Mouse (Mus musculus): ENCODE results near the gene Sox5. TPM values are rescaled to one million over a fixed set of nuclear protein-coding genes. Genes with fewer than 3 reads are reported as not detected.

The Sox5 gene
- polyA plus RNA-seq, 1 experiment from 2014 or later = 43.3 TPM

DNA sequence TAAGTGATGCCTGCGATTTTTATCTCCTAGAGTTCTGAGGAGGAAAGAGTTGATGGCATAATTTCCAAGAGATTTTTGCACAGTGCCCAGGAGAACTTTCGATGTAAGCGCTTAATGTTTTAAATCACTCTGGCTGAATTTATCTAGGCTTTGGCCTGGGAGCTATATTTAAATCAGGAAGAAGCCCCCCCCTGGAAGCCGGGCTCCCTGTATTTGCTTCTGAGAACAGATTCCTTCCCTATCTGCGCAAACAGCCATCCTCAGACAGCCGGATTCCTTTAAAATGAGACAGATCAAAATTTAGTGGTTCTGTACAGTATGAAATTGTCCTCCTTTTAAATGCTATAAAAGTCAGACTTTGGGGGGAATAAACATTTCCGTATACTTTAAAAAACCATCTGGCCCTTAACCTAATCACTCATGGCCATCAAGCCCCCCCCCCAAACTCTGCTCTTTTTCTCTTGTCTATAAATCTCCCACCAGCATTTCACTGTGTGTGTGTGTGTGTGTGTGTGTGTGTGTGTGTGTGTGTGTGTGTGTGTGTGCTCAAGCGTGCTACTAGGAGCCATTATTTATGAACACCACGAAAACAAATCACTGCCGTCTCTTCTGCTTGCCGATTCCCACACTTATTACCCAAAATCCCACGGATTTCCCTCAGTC is 1.7 kb downstream of the Sox5 start:
- H3K4me3 ChIP-seq (ENCODE audit: low read depth, low read length) = peak overlapping the region; percentile 79; the same call in 1 of the 2 replicates
- no peak overlapping the region for H3K9ac ChIP-seq (ENCODE audit: low read depth, low read length)
- peak overlapping the region; percentile 98 for H3K4me2 ChIP-seq (ENCODE audit: low read length)

DNA sequence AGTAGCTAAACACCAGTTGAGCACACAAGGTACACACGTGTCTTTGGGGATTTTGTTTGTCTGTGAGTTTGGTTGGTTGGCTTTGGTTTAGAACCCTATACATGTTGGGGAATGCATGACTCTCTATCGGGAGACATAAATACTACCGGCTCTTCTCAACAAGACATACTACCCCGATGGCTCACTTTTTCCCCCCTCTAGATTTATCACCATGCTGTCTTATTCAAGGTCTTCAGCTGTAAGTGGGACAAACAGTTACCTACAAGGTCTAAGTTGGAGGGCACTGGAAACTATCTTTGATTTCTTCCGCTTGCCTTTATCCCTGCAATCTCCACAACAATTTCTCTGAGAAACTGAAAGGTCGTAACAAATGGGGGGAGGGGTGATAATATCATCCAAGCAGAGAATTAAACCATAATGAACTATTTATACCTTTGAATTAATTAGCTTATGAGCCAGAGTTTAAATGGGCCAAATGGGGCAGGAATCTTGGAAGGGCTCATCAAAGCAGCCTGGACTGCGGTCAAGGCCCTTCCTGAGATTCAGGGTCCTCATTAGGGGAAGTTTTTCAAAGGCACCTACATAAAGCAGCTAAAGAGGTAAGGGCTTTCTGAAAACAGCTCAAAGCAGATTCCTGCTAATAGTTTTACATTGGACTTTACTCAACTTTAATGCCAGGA is 4.3 kb downstream of the Sox5 start:
- Histone ChIP-seq H3K9me3 (replicated peaks; ENCODE audit: control insufficient read depth, low read length, poor library complexity, severe bottlenecking) (no peaks in the 10 kb centered on the region), H3K27me3 (ENCODE audit: control insufficient read depth, insufficient read depth, low read depth, low read length) (no peaks in the 10 kb centered on the region), H3K27ac (ENCODE audit: low read length) (no peak overlapping the region), H3K4me1 (ENCODE audit: control insufficient read depth, insufficient read depth, low read length) (peaks cover 15% of the 10 kb centered on the region), H3K9ac (ENCODE audit: low read depth, low read length) (no peak overlapping the region), H3K4me2 (ENCODE audit: low read length) (no peak overlapping the region), H3K36me3 (ENCODE audit: control insufficient read depth, insufficient read depth, low read length) (no peaks in the 10 kb centered on the region), H3K4me3 (ENCODE audit: low read depth, low read length) (no peak overlapping the region)
- ATAC-seq = no peak
- 90% methylated on average over 7 of the region's 7 CpGs for WGBS

More for the DNA sequence above, 1.7 kb downstream of the Sox5 start:
- Histone ChIP-seq H3K27ac (ENCODE audit: low read length) (no peak overlapping the region), H3K9me3 (replicated peaks; ENCODE audit: control insufficient read depth, low read length, poor library complexity, severe bottlenecking) (no peaks in the 10 kb centered on the region), H3K4me1 (ENCODE audit: control insufficient read depth, insufficient read depth, low read length) (peaks cover 22% of the 10 kb centered on the region), H3K36me3 (ENCODE audit: control insufficient read depth, insufficient read depth, low read length) (no peaks in the 10 kb centered on the region), H3K27me3 (ENCODE audit: control insufficient read depth, insufficient read depth, low read depth, low read length) (no peaks in the 10 kb centered on the region)
- no peak for ATAC-seq
- WGBS = 54% methylated on average over 12 of the region's 12 CpGs

DNA sequence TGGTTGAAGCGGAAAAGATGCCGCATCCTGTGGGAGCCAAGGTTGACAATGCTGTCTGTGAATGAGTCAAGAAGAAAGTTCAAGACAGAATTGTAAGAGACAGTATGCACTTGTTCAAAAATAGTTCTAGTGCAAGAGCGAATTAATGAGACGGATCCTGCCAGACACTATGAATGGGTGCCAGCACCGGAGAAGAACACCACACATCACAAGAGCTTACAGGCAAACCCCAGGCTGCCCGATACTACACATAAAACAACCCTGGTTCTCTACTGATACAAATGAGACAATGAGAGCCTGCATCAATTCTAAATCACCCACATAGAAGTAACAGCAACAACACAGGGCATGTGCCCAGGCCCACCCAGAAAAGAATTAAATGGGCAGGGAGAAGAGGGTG is 8.0 kb downstream of the Sox5 start:
- 0 out of 2 replicates have a peak, but pooled peaks cover 3% of the 10 kb centered on the region for H3K4me1 ChIP-seq (ENCODE audit: control insufficient read depth, insufficient read depth, low read length)
- no peak overlapping the region for H3K27ac ChIP-seq (ENCODE audit: low read length)
- 86% methylated on average over 6 of the region's 6 CpGs for WGBS
- H3K36me3 ChIP-seq (ENCODE audit: control insufficient read depth, insufficient read depth, low read length) = no peaks in the 10 kb centered on the region
- no peaks in the 10 kb centered on the region for H3K9me3 ChIP-seq (replicated peaks; ENCODE audit: control insufficient read depth, low read length, poor library complexity, severe bottlenecking)
- H3K9ac ChIP-seq (ENCODE audit: low read depth, low read length) = no peak overlapping the region
- H3K27me3 ChIP-seq (ENCODE audit: control insufficient read depth, insufficient read depth, low read depth, low read length) = no peaks in the 10 kb centered on the region
- no peak for ATAC-seq
- no peak overlapping the region for H3K4me3 ChIP-seq (ENCODE audit: low read depth, low read length)
- H3K4me2 ChIP-seq (ENCODE audit: low read length) = no peak overlapping the region

DNA sequence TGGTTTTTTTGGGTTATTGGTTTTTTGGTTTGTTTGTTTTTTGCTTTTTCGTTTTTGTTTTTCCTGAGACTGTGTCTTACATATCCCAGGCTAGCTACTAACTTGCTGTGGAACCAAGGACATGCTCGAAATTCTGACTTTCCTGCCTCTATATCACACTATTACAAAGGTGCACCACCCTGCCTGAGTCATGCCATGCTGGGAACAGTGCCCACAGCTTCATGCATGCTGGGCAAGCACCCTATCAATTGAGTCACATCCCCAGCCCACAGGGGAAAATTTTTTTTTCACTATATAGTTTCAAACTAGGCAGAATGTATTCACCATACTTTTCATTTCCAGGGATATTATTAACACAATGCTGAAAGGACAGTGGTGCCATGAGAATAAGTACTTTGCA is 8.8 kb downstream of the Sox5 start:
- no peak for ATAC-seq
- no peak overlapping the region for H3K4me2 ChIP-seq (ENCODE audit: low read length)
- no peak overlapping the region for H3K9ac ChIP-seq (ENCODE audit: low read depth, low read length)
- H3K27me3 ChIP-seq (ENCODE audit: control insufficient read depth, insufficient read depth, low read depth, low read length) = no peaks in the 10 kb centered on the region
- H3K4me3 ChIP-seq (ENCODE audit: low read depth, low read length) = no peak overlapping the region
- H3K36me3 ChIP-seq (ENCODE audit: control insufficient read depth, insufficient read depth, low read length) = no peaks in the 10 kb centered on the region
- WGBS = 91% methylated on average over 2 of the region's 2 CpGs
- 0 out of 2 replicates have a peak, but pooled peaks cover 3% of the 10 kb centered on the region for H3K4me1 ChIP-seq (ENCODE audit: control insufficient read depth, insufficient read depth, low read length)
- H3K27ac ChIP-seq (ENCODE audit: low read length) = no peak overlapping the region
- no peaks in the 10 kb centered on the region for H3K9me3 ChIP-seq (replicated peaks; ENCODE audit: control insufficient read depth, low read length, poor library complexity, severe bottlenecking)

DNA sequence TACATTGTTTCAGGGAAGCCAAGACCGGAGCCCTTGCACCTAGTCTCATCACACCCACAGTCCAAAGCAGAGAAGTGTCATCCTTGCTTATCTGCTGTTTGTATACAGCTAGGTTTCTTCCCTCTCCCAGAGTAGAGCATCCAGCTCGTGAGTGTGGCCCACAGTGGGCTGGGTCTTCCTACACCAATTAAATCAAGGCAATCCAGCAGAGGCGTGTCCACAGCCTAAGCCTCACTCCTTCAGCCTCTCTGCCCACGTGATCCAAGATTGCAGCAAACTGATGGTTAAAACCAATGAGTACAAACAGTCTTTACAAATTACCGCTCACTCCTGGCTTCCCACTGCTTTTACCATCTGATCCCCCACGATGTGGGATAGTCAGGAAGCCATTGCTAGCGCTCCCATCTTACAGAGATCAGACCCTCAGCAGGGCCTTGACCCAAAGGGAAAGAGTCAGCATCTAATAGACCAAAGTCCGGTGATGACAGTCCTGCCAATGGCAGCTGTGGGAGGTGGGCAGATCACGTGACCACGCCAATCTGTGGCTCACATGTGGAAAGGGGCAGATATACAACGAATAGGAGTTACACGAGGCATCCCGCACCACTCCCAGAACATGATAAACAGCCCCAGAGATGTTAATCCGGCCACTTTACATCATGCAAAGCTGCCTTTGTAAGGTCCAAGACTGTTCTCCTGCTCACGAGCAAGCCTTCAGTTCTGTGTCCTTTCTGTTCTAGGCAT is 9.4 kb downstream of the Sox5 start:
- 57% methylated on average over 15 of the region's 15 CpGs for WGBS
- H3K9ac ChIP-seq (ENCODE audit: low read depth, low read length) = no peak overlapping the region
- no peaks in the 10 kb centered on the region for H3K27me3 ChIP-seq (ENCODE audit: control insufficient read depth, insufficient read depth, low read depth, low read length)
- no peak overlapping the region for H3K4me3 ChIP-seq (ENCODE audit: low read depth, low read length)
- no peaks in the 10 kb centered on the region for H3K9me3 ChIP-seq (replicated peaks; ENCODE audit: control insufficient read depth, low read length, poor library complexity, severe bottlenecking)
- no peak for ATAC-seq
- 0 out of 2 replicates have a peak, but pooled peaks cover 3% of the 10 kb centered on the region for H3K4me1 ChIP-seq (ENCODE audit: control insufficient read depth, insufficient read depth, low read length)
- no peaks in the 10 kb centered on the region for H3K36me3 ChIP-seq (ENCODE audit: control insufficient read depth, insufficient read depth, low read length)
- H3K27ac ChIP-seq (ENCODE audit: low read length) = no peak overlapping the region
- H3K4me2 ChIP-seq (ENCODE audit: low read length) = no peak overlapping the region

DNA sequence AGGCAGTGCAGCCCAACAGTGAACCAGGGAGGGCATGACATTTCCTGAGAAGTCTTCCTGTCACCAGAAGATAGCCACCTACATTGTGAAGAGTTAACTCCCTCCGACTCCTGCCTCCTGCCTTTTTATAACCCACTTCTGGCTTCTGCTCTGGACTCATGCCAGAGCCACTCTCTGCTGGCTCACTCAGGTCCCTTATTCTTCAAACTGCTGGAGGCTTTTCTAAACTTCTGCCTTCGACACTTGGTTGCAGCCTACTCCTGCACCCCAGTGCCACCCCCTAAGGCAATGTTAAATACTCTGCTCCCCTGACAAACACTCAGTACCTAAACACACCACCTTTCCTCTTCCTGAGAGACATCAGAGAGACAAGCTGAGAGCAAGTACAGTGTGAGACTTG is 12.7 kb downstream of the Sox5 start:
- Histone ChIP-seq H3K4me2 (ENCODE audit: low read length) (no peak overlapping the region), H3K4me1 (ENCODE audit: control insufficient read depth, insufficient read depth, low read length) (0 out of 2 replicates have a peak, but pooled peaks cover 3% of the 10 kb centered on the region), H3K36me3 (ENCODE audit: control insufficient read depth, insufficient read depth, low read length) (no peaks in the 10 kb centered on the region), H3K27me3 (ENCODE audit: control insufficient read depth, insufficient read depth, low read depth, low read length) (no peaks in the 10 kb centered on the region), H3K9me3 (replicated peaks; ENCODE audit: control insufficient read depth, low read length, poor library complexity, severe bottlenecking) (no peaks in the 10 kb centered on the region), H3K4me3 (ENCODE audit: low read depth, low read length) (no peak overlapping the region), H3K9ac (ENCODE audit: low read depth, low read length) (no peak overlapping the region), H3K27ac (ENCODE audit: low read length) (no peak overlapping the region)
- 39% methylated on average over 2 of the region's 2 CpGs for WGBS
- no peak for ATAC-seq

DNA sequence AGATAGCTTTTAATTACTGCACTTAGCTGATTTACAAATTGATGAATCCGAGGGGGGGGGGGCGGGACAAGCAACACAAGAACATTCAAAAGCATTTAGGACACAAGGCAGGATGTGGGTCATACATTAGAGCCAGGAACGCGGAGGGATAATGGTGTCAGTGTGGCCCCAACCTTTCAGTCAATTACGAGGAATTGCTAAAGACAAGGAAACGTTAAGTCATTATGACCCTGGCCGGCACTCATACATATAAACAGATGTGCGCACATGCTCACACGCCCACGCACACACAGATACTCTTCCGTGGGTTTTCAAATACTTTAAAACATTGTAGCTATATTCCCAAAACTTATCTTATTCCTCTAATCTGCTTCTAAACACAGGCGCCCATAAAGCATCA is 19.9 kb downstream of the Sox5 start:
- no peak for ATAC-seq
- Histone ChIP-seq H3K4me3 (ENCODE audit: low read depth, low read length) (no peak overlapping the region), H3K4me2 (ENCODE audit: low read length) (no peak overlapping the region), H3K4me1 (ENCODE audit: control insufficient read depth, insufficient read depth, low read length) (peaks cover 2% of the 10 kb centered on the region; the same call in 1 of the 2 replicates), H3K36me3 (ENCODE audit: control insufficient read depth, insufficient read depth, low read length) (no peaks in the 10 kb centered on the region), H3K9ac (ENCODE audit: low read depth, low read length) (no peak overlapping the region), H3K27ac (ENCODE audit: low read length) (no peak overlapping the region), H3K9me3 (replicated peaks; ENCODE audit: control insufficient read depth, low read length, poor library complexity, severe bottlenecking) (no peaks in the 10 kb centered on the region), H3K27me3 (ENCODE audit: control insufficient read depth, insufficient read depth, low read depth, low read length) (no peaks in the 10 kb centered on the region)
- WGBS = 83% methylated on average over 12 of the region's 12 CpGs

DNA sequence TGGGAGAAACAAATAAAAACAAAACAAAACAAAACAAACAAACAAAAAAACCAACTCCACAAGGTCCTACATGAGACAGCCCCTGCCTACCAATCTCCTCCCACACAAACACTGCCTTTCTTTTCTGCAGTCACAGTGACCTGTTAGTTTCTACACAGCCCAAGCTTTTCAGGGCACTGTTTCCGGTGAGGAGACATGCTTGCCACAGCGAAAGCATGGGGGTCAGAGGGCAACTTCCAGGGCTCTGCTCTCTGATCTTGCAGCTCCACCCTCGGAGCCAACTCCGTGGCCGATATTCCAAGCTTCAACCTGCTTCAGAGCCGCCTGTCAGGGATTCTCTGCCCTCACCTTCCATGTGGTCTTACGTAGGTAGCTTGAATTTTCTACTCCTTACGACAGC is 22.6 kb downstream of the Sox5 start:
- H3K27me3 ChIP-seq (ENCODE audit: control insufficient read depth, insufficient read depth, low read depth, low read length) = no peaks in the 10 kb centered on the region
- WGBS = 44% methylated on average over 8 of the region's 8 CpGs
- no peak for ATAC-seq
- no peak overlapping the region for H3K4me2 ChIP-seq (ENCODE audit: low read length)
- H3K9me3 ChIP-seq (replicated peaks; ENCODE audit: control insufficient read depth, low read length, poor library complexity, severe bottlenecking) = no peaks in the 10 kb centered on the region
- no peak overlapping the region for H3K9ac ChIP-seq (ENCODE audit: low read depth, low read length)
- H3K4me3 ChIP-seq (ENCODE audit: low read depth, low read length) = no peak overlapping the region
- no peak overlapping the region for H3K27ac ChIP-seq (ENCODE audit: low read length)
- H3K4me1 ChIP-seq (ENCODE audit: control insufficient read depth, insufficient read depth, low read length) = peaks cover 2% of the 10 kb centered on the region; the same call in 1 of the 2 replicates
- H3K36me3 ChIP-seq (ENCODE audit: control insufficient read depth, insufficient read depth, low read length) = no peaks in the 10 kb centered on the region

DNA sequence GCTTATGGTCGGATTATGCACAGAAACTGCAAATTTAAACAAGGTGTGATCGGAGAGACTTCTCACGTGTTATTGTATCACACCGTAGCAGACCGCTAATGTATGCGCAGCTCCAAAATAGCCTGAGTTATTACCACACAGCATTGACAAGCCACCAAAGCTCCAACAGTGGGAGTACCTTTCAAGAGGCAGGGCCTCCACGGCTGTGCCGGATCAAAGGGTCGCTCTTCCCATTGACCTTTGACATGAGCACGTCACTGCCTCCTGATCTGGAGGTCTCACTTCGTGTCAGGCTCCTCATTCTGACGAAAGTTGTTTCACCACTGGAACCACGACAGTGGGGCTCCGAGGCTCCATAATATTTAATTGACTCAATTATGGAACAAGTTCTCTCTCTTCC is 24.4 kb downstream of the Sox5 start:
- H3K36me3 ChIP-seq (ENCODE audit: control insufficient read depth, insufficient read depth, low read length) = no peaks in the 10 kb centered on the region
- no peak for ATAC-seq
- H3K27me3 ChIP-seq (ENCODE audit: control insufficient read depth, insufficient read depth, low read depth, low read length) = no peaks in the 10 kb centered on the region
- no peak overlapping the region for H3K9ac ChIP-seq (ENCODE audit: low read depth, low read length)
- WGBS = 40% methylated on average over 14 of the region's 14 CpGs
- H3K4me1 ChIP-seq (ENCODE audit: control insufficient read depth, insufficient read depth, low read length) = peaks cover 2% of the 10 kb centered on the region; the same call in 1 of the 2 replicates
- no peaks in the 10 kb centered on the region for H3K9me3 ChIP-seq (replicated peaks; ENCODE audit: control insufficient read depth, low read length, poor library complexity, severe bottlenecking)
- H3K4me3 ChIP-seq (ENCODE audit: low read depth, low read length) = no peak overlapping the region
- no peak overlapping the region for H3K4me2 ChIP-seq (ENCODE audit: low read length)
- no peak overlapping the region for H3K27ac ChIP-seq (ENCODE audit: low read length)

Data from midbrain, embryonic 16.5 days (tissue).